Mouse (Mus musculus): ENCODE data around the gene Aff3.

Aff3 gene

DNA sequence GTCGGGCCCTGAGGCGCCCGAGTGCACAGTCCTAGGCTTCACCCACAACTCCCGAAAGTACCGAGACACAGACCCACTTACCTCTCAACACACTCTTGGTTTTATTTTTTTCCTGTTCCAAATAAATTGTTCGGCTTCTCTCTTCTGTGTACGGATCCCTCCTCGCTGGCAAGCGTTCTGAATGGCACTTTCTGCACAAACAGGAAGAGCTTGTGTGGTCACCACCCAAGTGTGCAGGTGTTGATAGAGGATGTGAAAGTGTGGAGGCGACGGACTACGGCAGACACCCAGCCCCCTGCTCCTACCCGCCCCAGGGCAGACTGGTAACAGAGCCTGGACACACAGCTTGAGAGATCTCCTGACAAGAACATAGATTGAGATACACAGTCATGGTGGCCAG, at the start of gene Aff3:
Gene Aff3 (minus strand): TSS at position 179 of the 400 bp plus-strand sequence.
- no peak for DNase-seq (ENCODE audit: low spot score in 2 of 2)

DNA sequence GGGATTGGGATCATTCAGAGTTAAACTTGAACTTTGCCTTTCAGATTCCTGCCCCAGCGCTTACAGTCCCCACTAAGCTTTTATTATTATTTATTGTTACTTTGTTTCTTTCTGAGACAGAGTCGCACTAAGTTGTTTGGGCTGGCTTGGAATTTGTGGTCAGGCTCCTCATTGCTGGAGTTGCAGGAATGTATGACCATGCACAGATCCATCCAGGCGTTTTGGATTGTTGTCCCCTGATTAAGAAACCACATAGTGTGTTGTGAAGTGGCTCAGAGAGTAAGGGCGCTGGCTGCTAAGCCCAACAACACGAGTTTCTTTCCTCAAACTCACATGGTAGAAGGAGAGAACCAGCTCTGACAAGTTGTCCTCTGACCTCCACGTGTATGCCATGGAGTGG, 35.9 kb upstream of the Aff3 start:
- DNase-seq (ENCODE audit: low spot score in 2 of 2) = no peak

DNA sequence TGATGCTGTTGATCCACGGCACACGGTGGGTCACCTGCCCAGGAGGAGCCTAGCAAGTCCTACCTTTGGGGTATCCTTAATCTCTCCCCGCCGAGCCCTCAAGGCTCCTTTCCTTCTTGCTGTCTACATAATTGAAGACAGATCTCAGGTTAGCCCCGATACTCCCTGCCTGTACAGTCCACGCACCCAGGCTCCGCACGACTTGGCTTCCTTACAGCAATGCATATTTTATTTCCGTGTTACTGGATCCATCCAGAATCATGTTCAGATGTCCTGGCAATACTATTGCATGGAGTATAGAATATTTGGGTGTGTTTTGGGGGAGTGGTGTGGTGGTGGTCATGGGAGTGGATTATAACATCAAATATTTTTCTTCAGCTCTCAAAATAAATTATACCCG, 34.5 kb upstream of the Aff3 start:
- DNase-seq (ENCODE audit: low spot score in 2 of 2) = no peak

DNA sequence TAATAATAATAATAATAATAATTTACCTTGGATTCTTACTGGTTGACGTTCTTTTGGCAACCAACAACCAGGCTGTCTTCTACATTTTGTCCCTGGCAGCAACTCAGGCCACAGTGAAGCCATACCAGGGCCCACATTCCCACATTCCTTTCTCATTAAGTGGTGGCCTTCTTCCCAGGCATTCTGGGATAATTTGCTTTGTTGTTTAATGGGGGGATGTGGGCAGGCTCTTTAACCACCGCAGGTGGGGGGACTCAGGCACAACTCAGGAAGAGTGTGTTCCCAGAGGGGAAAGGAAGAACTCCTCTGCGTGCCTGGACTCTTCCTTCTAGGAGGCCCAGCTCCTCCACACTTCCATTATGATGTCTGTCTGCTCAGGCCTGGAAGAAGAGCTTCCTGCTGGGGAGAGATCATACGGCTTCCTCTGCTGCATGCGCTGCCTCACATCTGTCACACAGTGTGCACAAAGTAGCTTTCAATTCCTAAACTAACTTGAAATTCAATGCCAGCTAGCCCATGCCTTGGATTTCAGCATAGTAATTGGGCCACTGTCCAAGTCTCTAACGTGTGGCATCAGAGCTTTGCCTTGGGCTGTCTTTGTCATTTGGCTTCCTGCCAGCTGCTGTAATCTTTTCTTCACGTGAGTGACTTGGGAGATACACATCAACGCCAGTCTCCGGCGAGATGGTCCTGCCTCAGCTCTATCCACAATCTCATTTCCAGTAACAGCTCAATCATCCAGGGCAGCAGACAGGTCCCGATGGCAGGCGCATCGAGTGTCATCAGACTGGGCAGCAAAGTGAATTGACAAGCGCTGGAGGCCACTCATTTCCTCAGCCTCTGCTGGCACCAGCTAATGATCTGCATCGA, 31.3 kb upstream of the Aff3 start:
- DNase-seq (ENCODE audit: low spot score in 2 of 2) = no peak

DNA sequence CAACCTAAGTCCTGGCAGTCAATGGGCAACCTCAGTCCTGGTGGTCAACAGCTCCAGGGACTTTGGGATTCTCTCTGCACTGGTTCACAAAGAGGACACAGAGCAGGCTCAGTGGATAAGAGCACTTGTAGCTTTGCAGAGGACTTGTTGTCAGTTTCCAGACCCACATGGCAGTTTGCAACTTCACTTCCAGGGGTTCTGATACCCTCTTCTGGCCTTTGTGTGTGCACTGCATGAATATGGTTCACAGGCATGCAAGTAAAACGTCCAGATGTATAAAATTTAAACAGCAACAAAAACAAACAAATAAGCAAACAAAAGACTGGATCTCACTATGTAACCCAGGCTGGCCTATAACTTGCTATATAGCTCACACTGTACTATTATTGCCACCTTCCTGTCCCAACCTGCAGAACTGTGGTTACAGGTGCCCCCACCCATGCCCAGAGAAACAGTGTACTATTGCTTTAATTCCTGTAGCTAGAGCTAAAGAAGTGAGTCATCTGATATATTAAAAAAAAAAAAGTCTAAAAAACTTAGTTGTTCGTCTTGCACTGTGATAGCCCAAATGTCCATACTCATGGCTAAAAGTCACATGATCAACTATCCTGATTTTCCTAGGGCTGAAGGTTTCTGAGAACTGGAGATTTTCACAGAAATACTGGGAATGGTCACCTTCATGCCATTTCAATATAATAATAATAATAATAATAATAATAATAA, 30.5 kb upstream of the Aff3 start:
- DNase-seq (ENCODE audit: low spot score in 2 of 2) = no peak

DNA sequence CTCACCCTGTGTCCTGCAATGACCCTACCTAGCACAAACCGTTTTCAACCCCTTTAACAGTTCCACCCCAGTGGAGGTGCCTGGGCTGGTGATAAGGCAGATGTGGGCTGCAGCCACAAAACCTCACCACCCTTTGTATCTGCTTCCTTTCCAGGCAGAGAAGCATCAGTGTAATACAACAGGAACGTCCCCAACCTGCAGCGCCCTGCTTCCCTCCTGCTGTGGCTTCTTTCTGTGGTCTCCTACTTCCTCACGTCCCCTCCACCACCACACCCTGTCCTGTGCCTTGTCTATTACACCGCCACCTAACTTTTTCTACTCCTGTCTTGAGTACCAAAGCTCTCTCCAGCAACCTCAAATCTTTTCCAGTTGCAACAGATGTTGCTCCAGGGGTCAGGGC, 29.4 kb upstream of the Aff3 start:
- DNase-seq (ENCODE audit: low spot score in 2 of 2) = no peak

DNA sequence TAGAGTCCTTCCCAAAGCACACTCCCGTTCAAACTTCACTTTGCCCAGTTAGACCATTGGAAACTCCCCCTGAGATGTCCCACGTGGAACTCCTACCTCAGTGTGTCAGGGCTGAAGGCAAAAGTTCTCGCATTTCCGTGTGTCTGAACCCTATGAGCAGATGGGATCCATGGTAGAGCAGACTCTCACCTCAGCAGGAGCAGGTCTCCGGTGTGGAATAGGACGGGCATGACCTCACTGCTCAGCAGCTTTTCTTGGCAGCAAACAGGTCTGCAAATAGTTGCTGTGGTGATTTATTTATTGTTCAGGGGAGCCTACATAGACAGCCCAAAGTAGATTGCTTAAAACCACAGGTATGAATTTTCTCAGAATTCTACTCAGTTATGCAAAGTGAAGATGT, 25.7 kb upstream of the Aff3 start:
- no peak for DNase-seq (ENCODE audit: low spot score in 2 of 2)

DNA sequence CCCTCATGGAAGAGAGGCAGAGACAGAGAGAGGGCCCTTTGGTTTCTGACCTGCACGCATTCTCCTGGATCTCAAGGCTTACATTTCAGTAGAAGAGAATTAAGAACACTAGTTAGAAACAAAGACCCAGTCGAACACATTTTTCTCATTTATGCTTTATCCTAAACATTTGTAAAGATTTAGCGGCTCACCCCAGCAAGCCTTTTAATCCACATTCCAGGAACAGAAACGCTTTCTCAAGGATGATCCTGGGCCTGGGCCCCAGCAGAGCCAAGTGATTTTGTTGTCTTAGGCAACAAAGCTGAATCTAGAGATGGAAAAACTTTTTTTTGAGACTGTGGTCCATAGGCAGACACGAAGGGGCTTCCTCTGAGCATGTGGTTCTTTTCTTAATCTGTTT, 23.5 kb upstream of the Aff3 start:
- DNase-seq (ENCODE audit: low spot score in 2 of 2) = no peak

DNA sequence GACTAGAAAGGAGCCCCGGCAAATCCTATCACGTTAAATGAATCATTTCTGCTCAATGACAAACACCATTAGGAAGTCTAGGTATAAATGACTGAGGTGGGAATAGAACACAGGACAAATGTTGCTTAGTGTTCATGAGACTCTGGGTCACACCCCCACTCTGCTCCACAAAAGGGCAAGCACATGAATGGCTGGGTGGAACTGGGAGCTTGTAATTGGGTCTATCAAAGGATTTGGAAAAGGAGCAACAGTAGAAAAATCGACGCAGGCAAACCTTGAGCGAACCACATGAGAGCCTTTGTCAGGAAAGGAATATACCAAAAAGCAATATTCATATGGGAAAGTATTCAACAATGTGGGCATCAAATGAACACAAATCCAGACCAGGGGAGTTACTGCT, 21.0 kb upstream of the Aff3 start:
- no peak for DNase-seq (ENCODE audit: low spot score in 2 of 2)

DNA sequence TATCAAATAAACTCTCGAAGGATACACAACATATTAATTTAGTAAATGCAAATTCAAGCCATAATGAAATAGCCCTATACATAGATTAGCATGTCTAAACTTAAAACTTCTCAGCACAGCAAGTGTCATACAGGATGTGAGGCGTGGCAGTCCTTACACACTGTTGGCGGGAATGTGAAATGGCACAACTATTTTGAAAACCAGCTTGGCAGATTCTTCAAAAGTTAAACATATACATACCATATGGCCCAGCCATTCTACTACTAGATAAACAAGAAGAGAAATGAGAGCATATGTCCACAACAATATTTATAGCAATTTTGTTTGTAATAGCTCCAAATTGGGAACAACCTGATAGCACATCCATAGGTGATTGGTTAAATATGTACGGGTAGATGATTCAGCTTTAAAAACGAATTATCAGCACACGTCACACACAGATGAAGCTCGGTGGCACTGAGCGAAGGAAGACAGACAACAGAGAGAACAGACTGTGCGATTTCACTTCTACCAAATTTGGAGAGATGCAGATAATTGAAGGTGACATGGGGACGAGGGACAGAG, 18.5 kb upstream of the Aff3 start:
- no peak for DNase-seq (ENCODE audit: low spot score in 2 of 2)

DNA sequence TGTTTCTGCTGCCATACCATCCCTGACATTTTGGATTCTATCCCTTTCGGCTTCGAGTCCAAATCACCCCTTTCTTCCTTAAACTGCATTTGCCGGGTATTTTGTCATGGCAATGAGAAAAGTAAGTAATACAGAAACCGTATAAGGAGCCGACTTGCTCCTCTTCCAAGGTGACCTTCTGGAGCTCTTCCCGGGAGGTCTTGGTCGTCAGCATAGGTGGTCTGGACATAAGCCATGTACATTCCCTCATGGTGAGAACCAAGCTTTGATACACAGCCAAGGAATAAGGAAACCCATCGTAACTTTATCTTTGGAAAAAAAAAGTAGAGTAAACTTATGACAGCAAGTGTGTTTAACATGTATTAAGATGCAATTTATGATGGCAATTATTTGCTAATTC, 15.1 kb upstream of the Aff3 start:
- no peak for DNase-seq (ENCODE audit: low spot score in 2 of 2)

DNA sequence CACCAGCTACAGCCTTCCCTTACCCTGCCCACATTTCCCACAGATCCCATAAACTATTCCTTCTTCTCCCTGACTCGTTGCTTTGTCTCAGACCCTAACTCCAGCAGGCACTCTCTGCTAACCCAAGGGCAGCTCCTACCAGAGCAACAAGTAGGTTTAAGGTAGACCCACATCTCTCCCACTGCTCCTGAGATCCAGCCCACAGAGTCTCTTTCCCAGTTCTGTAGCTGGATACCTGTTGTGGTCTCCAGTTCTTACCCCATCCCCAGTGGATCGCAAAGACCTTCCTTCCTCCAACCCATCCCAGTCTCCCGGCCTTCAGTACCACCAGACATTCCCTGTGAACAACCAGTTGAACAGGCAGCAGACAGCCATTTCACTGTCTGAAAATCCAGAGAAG, 7.0 kb upstream of the Aff3 start:
- no peak for DNase-seq (ENCODE audit: low spot score in 2 of 2)

DNA sequence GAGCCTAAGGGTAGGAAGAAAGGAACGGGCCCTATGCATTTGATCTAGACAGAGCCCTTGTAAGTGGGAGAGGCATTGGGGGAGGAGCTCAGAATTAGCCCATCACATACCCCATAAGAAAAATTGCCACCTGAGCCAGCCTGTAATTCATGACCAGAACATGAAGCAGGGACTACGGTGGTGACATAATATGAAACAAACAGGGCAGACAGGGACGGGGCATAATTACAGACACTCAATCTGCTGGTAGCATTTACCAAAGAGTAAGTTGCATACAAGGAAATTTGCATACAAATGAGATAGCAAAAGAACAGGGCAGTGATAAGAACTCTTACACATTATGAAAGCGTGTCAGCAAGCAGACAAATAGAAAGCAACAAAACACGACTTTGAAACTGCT, 6.3 kb upstream of the Aff3 start:
- DNase-seq (ENCODE audit: low spot score in 2 of 2) = no peak

DNA sequence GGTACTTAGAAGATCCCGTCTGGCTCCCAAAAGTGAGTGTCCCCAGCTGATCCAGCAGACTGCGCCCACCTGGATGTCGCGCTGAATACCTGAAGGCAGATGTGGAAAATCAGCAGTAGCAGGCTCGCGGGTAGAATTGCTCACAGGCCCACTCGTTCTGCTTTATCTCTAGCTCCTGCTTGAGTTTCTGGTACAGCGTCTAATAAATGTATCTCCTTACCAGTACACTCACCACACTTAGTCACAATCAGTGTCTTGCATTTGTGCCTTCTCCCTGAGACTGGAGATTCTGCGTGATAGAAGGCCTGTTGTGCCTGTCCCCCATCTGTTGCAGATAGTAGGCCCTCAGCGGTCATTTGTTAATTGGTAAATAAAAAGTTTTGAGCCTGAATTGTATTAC, 3.6 kb upstream of the Aff3 start:
- no peak for DNase-seq (ENCODE audit: low spot score in 2 of 2)

DNA sequence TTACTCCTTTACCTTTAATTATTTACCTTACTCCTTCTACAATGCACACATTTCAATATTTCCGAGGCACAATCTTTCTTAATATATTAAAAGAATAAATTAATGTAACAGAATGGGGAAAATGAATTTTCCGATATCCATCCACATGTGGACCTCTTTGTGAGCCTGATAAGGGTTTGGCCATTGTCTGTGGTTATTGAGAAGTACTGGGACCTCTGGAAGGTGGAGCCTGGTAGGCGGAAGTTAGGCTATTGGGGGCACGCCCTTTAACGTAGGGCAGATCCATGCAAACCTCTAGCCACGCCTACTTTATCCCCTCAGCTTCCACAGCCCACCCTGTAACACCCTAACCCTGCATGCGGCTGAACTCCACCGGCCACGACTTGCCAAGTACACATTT, 3.1 kb upstream of the Aff3 start:
- no peak for DNase-seq (ENCODE audit: low spot score in 2 of 2)

DNA sequence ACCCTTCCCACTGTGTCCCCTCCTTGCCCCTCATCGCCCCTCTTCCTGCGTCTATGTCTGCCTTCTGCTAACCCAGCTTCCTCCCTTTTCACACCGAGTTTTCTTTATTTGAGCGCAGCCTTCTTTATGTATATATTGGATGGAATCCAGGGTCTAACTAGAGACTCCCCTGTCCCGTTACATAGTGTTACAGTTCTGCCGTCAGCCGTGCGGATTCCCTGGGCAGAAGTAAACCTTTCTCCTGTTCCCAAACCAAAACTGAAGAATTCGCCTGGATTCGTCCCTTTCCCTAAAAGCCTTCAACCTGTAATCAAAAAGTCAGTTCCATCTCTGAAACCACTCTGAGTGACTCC, 2.0 kb upstream of the Aff3 start:
- no peak for DNase-seq (ENCODE audit: low spot score in 2 of 2)

DNA sequence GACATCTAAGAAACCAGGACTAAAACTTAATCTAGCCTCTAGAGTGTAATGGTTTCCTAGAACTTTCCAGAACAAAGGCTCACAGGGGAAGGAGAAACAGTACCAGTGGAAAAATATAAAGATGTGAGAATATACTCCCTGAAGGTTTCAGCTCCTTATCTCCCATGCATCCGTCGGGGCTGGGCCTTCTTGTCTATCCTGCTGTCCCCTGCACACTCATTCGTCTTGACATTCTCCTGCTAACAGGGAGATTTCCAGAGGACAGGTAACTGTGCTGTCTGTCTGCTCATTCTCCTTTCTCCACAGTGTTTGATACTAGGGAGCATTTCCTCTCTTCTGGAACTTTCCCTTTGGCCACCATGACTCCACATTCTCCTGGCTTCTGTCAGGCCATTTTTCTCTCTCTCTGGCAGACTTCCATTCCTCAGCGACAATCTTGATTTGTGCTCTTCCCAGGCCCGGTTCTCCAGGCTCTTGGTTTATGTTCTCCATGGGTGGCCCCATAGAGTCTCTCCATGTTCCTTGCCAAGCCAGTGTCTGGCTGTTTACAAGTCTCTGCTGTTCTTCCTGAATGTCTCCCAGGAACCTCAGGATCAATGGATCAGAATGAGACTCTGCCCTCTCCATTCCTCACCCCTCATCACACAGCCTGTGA, 1.5 kb upstream of the Aff3 start:
- DNase-seq (ENCODE audit: low spot score in 2 of 2) = no peak

DNA sequence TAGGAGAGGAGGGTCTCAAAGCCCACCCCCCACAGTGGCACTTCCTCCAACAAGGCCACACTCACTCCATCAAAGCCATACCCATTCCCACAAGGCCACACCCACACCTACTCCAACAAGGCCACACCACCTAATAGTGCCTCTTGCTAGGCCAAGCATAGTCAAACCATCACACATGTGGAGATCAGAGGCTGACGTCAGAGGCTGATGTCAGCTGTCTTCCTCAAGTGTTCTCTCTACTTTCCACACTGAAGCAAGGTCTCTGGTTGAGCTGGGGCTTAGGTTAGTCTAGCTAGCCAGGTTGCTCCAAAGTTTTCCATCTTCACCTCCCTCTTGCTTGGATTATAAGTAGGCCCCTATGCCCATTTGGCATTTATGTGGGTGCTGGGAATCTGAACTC, 856 bp upstream of the Aff3 start:
- no peak for DNase-seq (ENCODE audit: low spot score in 2 of 2)

DNA sequence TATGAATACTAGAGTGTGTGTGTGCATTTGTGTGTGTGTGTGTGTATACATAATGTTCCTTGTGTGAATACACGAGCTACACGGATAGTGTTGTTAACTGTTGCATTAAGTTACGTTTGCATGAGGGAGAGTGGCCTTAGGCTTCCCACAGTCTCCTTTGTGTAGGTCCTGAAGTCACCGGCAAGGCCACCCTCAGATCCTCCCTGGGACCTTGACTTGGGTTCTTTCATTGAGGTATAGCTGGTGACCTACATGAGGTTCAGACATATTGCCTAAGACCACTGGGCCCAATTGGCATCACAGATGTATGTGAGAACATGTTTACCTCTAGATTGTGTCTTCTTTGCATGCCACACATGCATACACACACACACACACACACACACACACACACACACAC, 494 bp downstream of the Aff3 start:
- no peak for DNase-seq (ENCODE audit: low spot score in 2 of 2)

DNA sequence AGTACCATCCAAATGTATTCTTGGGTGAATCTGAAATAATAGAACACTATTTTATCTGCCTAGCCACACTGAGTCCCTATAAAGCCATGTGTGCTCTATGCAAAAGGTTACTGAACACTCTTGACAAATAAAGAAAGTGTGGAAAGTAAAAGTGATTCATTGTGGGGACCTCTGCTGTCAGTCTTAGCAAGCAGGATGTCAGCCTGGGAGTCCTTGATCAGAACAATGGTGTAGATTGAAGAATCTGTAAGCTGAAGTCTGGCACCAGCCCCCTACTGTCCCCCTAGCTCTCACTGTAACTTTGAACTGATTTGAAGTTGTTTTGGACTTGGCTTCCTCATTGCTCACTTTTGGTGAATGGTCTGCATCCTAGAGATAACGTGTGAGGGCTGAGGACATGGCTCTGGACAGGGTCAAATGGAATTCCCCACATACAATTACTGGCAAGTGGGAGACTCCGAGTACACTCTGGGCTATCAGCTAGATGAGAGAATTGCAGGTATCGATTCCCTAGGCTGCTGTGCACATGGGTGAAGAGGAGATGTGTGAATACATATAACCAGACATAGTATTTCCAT, 2.0 kb downstream of the Aff3 start:
- DNase-seq (ENCODE audit: low spot score in 2 of 2) = no peak

DNA sequence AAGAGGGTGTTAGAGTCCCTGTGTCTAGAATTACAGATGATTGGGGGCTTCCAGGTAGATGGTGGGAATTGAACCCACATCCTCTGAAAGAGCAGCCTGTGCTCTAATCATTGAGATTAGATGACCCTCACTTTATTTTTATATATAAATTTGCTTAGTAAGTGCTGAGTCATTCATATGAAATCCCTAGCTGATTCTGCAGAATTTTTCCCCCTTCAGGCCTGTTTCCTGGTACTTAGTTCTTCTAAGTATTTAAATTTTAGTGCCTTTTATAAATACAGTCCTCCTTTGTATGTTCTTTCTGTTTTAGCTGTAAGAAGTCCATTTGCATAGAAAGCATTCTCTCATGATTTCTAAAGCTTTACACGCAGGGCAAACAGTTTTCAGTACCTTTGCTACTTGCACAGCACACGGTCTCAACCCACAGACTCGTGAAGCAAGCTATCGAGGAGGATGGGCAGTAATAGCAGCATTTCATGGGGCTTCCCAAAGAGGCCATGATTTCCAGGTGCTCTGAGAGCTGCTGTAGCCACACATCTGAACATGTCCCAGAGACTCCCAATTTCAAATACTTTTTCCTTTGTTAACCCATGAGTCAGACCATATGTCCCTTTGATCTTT, 5.7 kb downstream of the Aff3 start:
- DNase-seq (ENCODE audit: low spot score in 2 of 2) = no peak

DNA sequence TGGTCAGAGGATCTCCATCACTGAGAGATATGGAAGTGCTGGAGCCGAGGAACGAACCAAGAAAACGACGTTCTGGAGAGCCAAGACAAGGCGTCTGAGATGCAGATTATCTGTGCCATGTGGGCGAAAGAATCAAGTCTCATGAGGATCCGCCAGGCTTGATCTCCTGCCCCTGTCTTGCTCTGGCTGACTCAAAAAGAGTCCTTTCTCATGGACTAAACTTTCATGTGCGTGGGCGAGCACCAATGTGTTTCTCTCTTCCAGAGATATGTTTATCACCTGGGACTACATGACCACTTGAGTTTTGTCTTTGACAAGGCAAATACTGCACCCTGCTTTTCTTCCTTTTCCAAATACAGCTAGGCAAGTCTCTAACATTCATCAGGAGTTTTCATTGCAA, 6.4 kb downstream of the Aff3 start:
- DNase-seq (ENCODE audit: low spot score in 2 of 2) = no peak
